Mouse (Mus musculus) monocyte, adult 5-6 weeks (primary cell): ENCODE measurements around the gene Arid5a. TPM values are rescaled to one million over a fixed set of nuclear protein-coding genes. Genes with fewer than 3 reads are reported as not detected.

Experiments
- ATAC-seq: fragments of 153-309, 156-312 bp; replicated peaks from 2 replicates; pipeline ENCODE4 v1.8.0; 2017; ENCODE audit warnings: mild to moderate bottlenecking; ENCODE audit not compliant: low TSS enrichment, insufficient number of reproducible peaks, severe bottlenecking, poor library complexity, low FRiP score
- total RNA-seq: library from RNA; stranded (forward); fragments of 200-1000, 200-491, 200-594 nt; gene quantifications from 3 replicates; pipeline ENCODE4 v1.2.3, GENCODE M21; 2017

Gene Arid5a
- total RNA-seq, 1 experiment from 2014 or later: 47.3 TPM

GRCm38 (mm10) chr1:36371934-36372845, 64.7 kb downstream of the Arid5a start, which contains the start of gene Fer1l5:
TSS of gene Fer1l5 (plus strand) at chr1:36372291.
- ATAC-seq: no peak

Other genes starting within 250 kb of the Arid5a start
- gene Hs6st1, start 239.3 kb upstream of the Arid5a start, total RNA-seq: 16.2 to 26.3 TPM (median 21.9 TPM) in 3 replicates
- gene Uggt1, start 63.0 kb upstream of the Arid5a start, total RNA-seq: 91.2 to 135 TPM (median 106 TPM) in 3 replicates
- gene Neurl3, start 33.1 kb upstream of the Arid5a start, total RNA-seq: 315 to 366 TPM (median 360 TPM) in 3 replicates
- 48.0 to 68.9 TPM (median 53.4 TPM) in 3 replicates for gene Kansl3, start 61.4 kb downstream of the Arid5a start, total RNA-seq
- gene Fer1l5, start 64.6 kb downstream of the Arid5a start, total RNA-seq: 0.29 TPM in 1 of 3 replicates, not detected in the others
- gene Lman2l, start 137.5 kb downstream of the Arid5a start, total RNA-seq: 8.0 to 12.1 TPM (median 10.8 TPM) in 3 replicates
- 16.4 to 17.0 TPM (median 17.0 TPM) in 3 replicates for gene Cnnm4, start 163.9 kb downstream of the Arid5a start, total RNA-seq
- gene Cnnm3, start 204.1 kb downstream of the Arid5a start, total RNA-seq: 3.9 to 11.4 TPM (median 6.2 TPM) in 3 replicates
- gene Ankrd23, start 229.2 kb downstream of the Arid5a start, total RNA-seq: 9.4 to 21.2 TPM (median 19.1 TPM) in 3 replicates
- not detected in 3 replicates for gene Gm42417, start 231.7 kb downstream of the Arid5a start, total RNA-seq
- gene Ankrd39, start 239.7 kb downstream of the Arid5a start, total RNA-seq: 4.9 to 7.9 TPM (median 7.6 TPM) in 3 replicates